Mouse (Mus musculus) CD4-positive helper T cell, adult 2 months (primary cell): ENCODE measurements around the gene Elmo3.

Experiments
- DNase-seq: peaks from one replicate; pipeline ENCODE4 v3.0.0-alpha.2; 2012; ENCODE audit warnings: low read depth, missing footprints, low spot score

Elmo3 gene

GRCm38 (mm10) chr8:105298351-105299252, 6.8 kb upstream of the Elmo3 start:
- no peak for DNase-seq

DNA sequence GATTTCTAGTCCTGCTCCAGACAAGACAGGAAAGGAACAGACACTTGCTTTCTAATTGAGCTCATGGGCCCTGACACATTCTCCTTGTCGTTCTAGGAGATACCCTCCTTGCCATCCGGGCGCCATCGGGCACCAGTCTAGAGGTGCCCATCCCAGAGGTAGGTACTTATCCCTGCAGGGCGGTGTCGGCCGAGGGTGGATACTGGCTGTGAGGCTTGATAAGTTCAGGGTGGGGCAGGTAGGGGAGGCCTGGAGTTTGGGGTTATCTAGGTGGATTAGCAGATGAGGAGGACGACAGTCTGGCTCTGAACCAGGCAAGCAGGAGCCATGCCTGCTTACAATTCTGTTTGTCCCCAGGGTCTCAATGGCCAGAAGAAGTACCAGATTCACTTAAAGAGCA, 5.4 kb upstream of the Elmo3 start:
- no peak for DNase-seq

GRCm38 (mm10) chr8:105303396-105303795, 2.0 kb upstream of the Elmo3 start:
- DNase-seq = no peak

- DNase-seq = no peak
Observed at GRCm38 (mm10) chr8:105303874-105304273, 1.5 kb upstream of the Elmo3 start.

- DNase-seq = peak; percentile 60
Observed at GRCm38 (mm10) chr8:105304325-105305210, 833 bp upstream of the Elmo3 start.

DNA sequence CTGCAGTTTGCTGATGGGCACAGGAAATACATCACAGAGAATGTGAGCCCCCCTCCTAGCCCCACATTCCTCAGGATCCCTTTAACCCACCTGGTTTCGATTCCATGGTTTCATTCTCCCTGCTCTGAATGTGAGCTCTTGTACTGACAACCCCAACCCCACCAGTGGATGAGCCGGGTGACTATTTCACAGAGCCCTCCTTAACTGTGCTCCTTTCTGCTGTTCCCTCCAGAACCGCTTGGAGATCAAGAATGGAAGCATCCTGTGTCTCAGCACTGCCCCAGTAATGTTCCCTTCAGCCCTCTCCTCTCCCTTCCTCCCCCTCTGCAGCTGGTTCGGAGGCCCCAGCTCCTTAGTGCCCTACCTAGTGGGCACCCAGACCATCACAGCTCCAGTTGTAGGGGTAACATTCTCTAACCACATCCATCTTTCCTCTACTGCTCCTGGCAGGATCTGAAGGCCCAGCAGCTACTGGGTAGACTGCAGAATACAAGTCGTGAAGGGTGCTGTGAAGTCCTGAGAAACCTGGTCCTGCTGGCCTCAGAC, 818 bp downstream of the Elmo3 start:
- no peak for DNase-seq

DNA sequence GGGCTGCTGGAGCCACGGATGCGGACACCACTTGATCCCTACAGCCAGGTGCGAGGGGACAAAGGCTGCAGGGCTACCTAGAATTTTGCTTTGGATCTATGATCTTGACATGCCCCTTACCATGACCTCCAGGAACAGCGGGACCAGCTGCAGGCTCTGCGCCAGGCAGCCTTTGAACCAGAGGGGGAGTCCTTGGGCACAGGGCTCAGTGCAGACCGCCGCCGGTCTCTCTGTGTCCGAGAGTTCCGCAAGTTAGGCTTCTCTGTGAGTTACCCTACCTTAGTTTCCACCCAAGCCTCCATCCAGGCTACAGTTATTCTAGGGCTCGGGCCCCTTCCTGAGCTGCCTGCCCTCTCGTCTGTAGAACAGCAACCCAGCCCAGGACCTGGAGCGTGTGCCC, 2.3 kb downstream of the Elmo3 start:
- DNase-seq = no peak

GRCm38 (mm10) chr8:105308428-105308827, 3.0 kb downstream of the Elmo3 start:
- DNase-seq = no peak

DNA sequence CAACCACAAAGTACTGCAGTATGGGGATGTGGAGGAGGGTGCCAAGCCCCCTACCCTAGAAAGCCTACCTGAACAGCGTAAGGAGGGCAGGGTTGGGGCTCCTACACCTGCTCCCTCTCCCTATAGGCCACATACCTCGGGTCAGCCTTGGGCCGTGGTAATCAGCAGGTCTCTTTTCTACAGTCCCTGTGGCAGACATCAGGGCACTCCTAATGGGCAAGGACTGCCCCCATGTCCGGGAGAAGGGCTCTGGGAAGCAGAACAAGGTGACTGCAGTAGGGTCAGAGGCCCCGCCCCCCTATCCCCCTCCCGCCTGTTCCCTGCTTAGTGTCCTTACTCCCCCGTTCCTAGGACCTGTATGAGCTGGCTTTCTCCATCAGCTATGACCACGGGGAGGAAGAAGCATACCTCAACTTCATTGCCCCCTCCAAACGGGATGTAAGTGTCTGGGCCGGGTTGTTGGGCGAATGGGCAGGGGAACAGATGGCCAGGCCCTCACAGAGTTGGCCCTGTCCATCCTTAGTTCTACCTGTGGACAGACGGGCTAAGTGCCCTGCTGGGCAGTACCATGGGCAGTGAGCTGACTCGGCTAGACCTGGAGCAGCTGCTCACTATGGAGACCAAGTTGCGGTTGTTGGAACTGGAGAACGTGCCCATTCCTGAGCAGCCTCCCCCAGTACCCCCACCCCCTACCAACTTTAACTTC, 3.9 kb downstream of the Elmo3 start:
- no peak for DNase-seq

- no peak for DNase-seq
Observed at GRCm38 (mm10) chr8:105310118-105310517, 4.7 kb downstream of the Elmo3 start.

DNA sequence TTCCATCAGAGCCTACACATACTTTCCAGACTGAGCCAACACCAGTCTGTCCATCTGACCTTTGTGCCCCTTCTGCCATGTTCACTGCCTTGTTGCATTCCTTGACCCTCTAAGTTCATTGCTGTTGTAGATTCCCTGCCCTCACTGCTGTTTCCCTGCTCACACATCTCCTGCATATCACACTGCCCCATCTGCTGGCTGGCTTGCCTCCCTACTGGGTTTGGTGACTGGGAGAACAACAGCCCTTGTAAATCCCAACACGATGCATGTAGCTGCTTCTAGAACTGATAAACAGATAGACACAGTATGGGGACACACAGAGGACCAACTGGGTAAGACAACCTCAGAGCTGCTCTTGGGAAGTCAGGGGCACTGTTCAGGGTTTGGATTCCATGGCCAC, 6.3 kb downstream of the Elmo3 start:
- no peak for DNase-seq

DNA sequence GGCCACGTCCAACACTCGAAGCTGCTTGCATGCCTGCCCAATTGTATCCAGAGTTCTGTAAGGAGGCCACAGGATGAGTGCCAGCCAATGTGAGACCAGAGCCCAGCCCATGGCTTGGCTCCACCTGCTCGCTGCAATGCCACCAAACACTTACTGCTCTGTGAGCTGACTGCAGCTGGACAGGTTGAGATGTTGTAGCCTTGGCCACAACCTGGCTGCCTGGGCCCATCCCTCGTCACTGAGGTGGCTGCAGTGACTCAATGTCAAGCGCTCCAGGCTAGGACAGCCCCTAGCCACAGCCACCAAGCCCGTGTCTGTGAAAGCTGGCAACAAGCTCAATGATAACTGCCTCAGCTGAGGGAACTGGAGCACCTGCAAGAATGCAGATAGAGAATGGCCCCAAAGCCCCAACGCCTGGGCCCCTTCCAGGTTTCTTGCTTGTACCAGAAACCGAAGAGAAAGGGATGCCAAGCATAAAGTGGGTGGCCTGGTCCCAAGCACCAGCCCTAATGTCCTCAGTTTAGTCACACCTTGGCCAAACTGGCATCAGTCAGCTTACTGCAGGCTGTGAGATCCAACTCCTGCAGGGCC, 7.6 kb downstream of the Elmo3 start:
- no peak for DNase-seq

DNA sequence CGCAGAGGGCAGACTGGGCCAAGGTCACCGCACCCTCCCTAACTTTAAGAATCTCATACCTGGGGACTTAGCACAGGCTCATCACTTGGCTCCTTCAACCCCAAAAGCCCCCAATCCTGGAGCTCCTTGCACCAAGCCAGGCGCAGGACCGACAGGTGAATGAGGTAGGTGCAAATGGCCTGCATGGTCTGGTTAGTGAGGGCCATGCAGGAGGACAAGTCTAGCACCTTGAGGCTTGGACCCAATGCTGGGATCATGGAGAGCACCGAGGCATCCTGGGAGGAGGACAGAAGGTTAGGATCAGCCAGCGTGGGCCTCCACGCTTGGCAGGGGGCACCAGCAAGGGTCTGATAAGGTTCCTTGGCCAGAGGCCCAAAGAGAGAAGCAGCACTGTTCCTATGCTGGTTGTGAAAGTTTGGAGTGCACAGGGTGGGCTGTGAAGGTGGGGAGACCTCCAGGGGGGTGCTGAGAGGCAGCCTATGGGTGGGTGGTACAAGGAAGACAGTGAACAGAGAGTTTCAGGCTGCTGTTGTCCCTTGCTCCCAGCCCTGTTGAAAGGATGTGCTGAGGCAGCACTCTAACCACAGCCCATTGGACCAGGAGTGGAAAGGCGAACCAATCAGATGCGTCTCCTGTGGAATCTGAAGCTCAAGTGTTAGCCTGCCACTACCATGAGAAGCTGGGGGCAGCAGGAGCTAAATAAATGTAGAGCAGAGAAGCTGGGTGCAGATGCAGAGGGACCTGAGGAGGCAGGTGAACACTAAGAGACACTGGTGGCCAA, 8.4 kb downstream of the Elmo3 start:
- DNase-seq = no peak

GRCm38 (mm10) chr8:105315073-105315769, 9.8 kb downstream of the Elmo3 start:
- DNase-seq = no peak

- no peak for DNase-seq
Observed at GRCm38 (mm10) chr8:105317941-105318340, 12.5 kb downstream of the Elmo3 start.

DNA sequence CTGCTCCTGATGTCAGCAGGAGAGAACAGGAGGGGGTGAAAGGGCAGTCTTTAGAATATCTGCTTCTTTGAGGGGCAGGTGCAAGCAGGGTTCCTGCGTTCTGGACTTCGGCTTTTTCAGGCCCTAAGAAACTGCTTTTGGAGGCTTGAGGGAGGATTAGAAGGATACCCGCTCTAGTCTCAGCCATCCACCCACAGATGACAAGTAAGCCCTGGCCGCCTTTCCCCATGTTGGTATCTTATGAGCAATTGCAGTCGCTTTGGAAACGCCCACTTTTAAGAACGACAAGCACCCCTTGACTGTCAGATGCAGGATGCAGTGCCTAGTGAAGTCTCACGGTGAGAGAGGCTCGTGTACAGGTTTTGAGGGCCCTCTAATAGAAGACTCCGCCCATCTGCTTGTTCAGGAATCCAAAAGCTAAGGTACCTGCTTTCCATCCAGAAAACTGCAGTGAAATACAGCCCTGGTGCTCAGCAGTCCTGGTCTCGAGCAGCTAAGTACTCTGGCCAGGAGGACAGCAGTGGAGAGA, 13.3 kb downstream of the Elmo3 start:
- DNase-seq = no peak

DNA sequence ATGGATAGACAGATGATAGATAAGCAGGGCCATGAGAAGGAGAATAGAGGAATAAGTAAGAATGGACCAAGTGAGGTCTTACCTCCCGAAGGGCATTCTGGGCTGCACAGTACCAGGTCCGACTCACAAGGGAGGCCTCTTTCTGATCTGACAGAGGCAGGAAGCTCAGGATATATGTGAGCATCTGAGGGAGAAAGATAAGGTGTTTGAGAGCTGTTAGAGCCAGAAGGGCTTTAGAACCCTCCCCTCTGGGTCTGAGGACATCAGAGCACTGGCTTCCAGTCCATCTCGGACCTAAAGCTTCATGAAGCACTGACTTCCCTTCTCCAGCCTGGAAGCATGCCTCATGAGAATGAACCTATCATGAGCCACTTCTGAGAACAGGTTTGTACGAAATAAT, 17.8 kb downstream of the Elmo3 start:
- no peak for DNase-seq

DNA sequence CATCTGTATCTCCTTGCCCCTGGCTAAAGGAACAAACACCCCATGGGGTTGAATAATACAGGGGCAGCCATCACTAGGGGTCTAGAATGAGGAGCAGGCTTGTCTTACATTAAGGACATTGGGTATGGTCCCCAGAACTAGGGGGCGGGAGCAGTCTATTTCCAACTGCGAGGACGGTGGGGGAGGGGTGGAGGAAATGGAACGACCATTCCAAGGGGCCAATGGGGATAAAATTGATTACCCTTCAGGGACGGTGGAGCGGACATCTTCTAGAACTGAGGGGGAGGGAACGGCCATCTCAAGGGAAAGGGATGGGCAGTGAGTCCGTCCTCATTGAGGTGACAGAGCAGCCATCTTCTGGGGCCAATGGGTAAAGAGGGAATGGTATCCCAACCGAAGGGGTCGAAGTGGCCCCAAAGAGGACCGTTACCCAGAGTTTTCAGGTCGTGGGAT, 20.3 kb downstream of the Elmo3 start:
- peak; percentile 26 for DNase-seq

- DNase-seq = peak; percentile 96
Observed at GRCm38 (mm10) chr8:105326141-105326672, 20.8 kb downstream of the Elmo3 start, which contains the start of the genes Lrrc29 and Tmem208. Lrrc29 (minus strand) TSS chr8:105326278. Tmem208 (plus strand) TSS chr8:105326354.
